Comparison of ENCODE assay signal across 7 mouse cellular contexts in genomic region chr5:129584583-129585541, GRCm38 (mm10). TPM values are rescaled to one million over a fixed set of nuclear protein-coding genes. Genes with fewer than 3 reads are reported as not detected.
DNase-seq lines count a peak whose midpoint lies in the region; ATAC-seq and TF ChIP-seq lines count a peak whose summit lies in the region.

No protein-coding gene starts in this region.

- no peak overlapping the region for H3K9ac ChIP-seq in CH12.LX (ENCODE audit: insufficient read depth, low read depth)
- H3K9ac ChIP-seq in midbrain, embryonic 11.5 days (ENCODE audit: low read length): peak overlapping the region; percentile 80

- H3K27me3 ChIP-seq in CH12.LX (replicated peaks): peaks cover 69% of the 10 kb centered on the region
- no peaks in the 10 kb centered on the region for H3K27me3 ChIP-seq in cerebellum, adult 2 months (ENCODE audit: control insufficient read depth, insufficient read depth, low read length)
- H3K27me3 ChIP-seq in midbrain, embryonic 11.5 days (ENCODE audit: control insufficient read depth, insufficient read depth, low read length): peaks cover 18% of the 10 kb centered on the region; the same call in 1 of the 2 replicates

- no peak for TF ChIP-seq POLR2A in CH12.LX (IDR thresholded peaks at IDR 0.05; ENCODE audit: low read depth, low read length)
- no peak for TF ChIP-seq POLR2A in cerebellum, adult 2 months (IDR thresholded peaks at IDR 0.05; ENCODE audit: borderline replicate concordance, insufficient read depth, low read length)

- TF ChIP-seq RAD21 in CH12.LX (IDR thresholded peaks at IDR 0.05; ENCODE audit: low read depth, low read length): no peak

- DNase-seq in B cell, adult 2 months: peak; percentile 46 to 52
- no peak for DNase-seq in CH12.LX (ENCODE audit: extremely low read depth)
- DNase-seq in cerebellum, adult 2 months: peak; percentile 71 to 78
- DNase-seq in heart, adult 9 months (ENCODE audit: low spot score in 2 of 2): peak; percentile 23 to 27
- DNase-seq in kidney, postnatal 10 days: peak; percentile 69
- DNase-seq in midbrain, embryonic 11.5 days (ENCODE audit: low spot score, missing footprints): peak; percentile 97
- peak; percentile 24 to 77 for DNase-seq in spleen, postnatal 4 days (ENCODE audit: low spot score in 2 of 2)

- H3K9me3 ChIP-seq in CH12.LX (replicated peaks; ENCODE audit: low read length): peaks cover 26% of the 10 kb centered on the region
- no peaks in the 10 kb centered on the region for H3K9me3 ChIP-seq in midbrain, embryonic 11.5 days (ENCODE audit: control insufficient read depth, low read length)

- in situ Hi-C loops in CH12.LX (cut with MboI; ENCODE audit: low pct_ligation_motif_present, low pct_unique_long_range_greater_than_20kb, low sequenced_read_pairs): loop anchor here (5.0 to 10.0 kb wide), 2 partner anchors 198 to 520 kb away; no protein-coding TSS in a partner anchor

- no peak for TF ChIP-seq EP300 in CH12.LX (IDR thresholded peaks at IDR 0.05; ENCODE audit: low read length)

- WGBS in cerebellum, adult 2 months: under 1% methylated on average over 76 of the region's 76 CpGs
- WGBS in midbrain, embryonic 11.5 days: under 1% methylated on average over 63 of the region's 76 CpGs

- H3K4me2 ChIP-seq in CH12.LX (ENCODE audit: insufficient read depth, low read depth, poor library complexity, severe bottlenecking): peak overlapping the region; percentile 76
- peak overlapping the region; percentile 99 for H3K4me2 ChIP-seq in midbrain, embryonic 11.5 days

- no peaks in the 10 kb centered on the region for H3K36me3 ChIP-seq in CH12.LX (replicated peaks in 1 of 2; ENCODE audit: control insufficient read depth in 1 of 2, insufficient read depth in 1 of 2, low read length in 1 of 2)
- H3K36me3 ChIP-seq in midbrain, embryonic 11.5 days (ENCODE audit: control insufficient read depth, insufficient read depth, low read length): no peaks in the 10 kb centered on the region

- H3K79me2 ChIP-seq in CH12.LX (replicated peaks; ENCODE audit: control insufficient read depth, extremely low read depth, insufficient read depth, poor library complexity, severe bottlenecking): no peaks in the 10 kb centered on the region

- no peaks in the 10 kb centered on the region for H3K4me1 ChIP-seq in CH12.LX (ENCODE audit: control insufficient read depth in 1 of 2, insufficient read depth in 2 of 2)
- peaks cover 14% of the 10 kb centered on the region; the same call in 1 of the 2 replicates for H3K4me1 ChIP-seq in cerebellum, adult 2 months (ENCODE audit: control insufficient read depth, insufficient read depth, low read length)
- H3K4me1 ChIP-seq in midbrain, embryonic 11.5 days (ENCODE audit: control insufficient read depth, insufficient read depth, low read length): peaks cover 19% of the 10 kb centered on the region

- ATAC-seq in midbrain, embryonic 11.5 days (ENCODE audit: low FRiP score): peak; percentile 28

- H3K4me3 ChIP-seq in CH12.LX (replicated peaks in 1 of 3; ENCODE audit: low read depth in 2 of 3, low read length in 2 of 3, poor library complexity in 1 of 3): peak overlapping the region in 1 of 3 experiments; percentile 51
- H3K4me3 ChIP-seq in cerebellum, adult 2 months (replicated peaks; ENCODE audit: insufficient read depth, low read depth, low read length): peak overlapping the region; percentile 91
- peak overlapping the region; percentile 72 for H3K4me3 ChIP-seq in midbrain, embryonic 11.5 days (ENCODE audit: low read depth, low read length)

- H3K27ac ChIP-seq in CH12.LX (ENCODE audit: insufficient read depth, low read depth): no peak overlapping the region
- H3K27ac ChIP-seq in cerebellum, adult 2 months (ENCODE audit: insufficient read depth, low read length): peak overlapping the region; percentile 78
- no peak overlapping the region for H3K27ac ChIP-seq in midbrain, embryonic 11.5 days (ENCODE audit: low read depth, low read length)

- TF ChIP-seq CTCF in CH12.LX (conservative IDR thresholded peaks at IDR 0.05 in 1 of 2, IDR thresholded peaks at IDR 0.05 in 1 of 2; ENCODE audit: low read depth in 2 of 2, low read length in 2 of 2): peak in 1 of 2 experiments; percentile 15; a peak in 1 of 4 replicates
- 0 out of 2 replicates have a peak, but pooled peaks have one; percentile 4 for TF ChIP-seq CTCF in cerebellum, adult 2 months (IDR thresholded peaks at IDR 0.05; ENCODE audit: borderline replicate concordance, insufficient read depth, low read depth, low read length)

- dilution Hi-C loops in CH12.LX (cut with MboI; ENCODE audit: extremely low pct_ligation_motif_present, extremely low pct_unique_long_range_greater_than_20kb, low sequenced_read_pairs): no loop called here

TF ChIP-seq in CH12.LX, 34 proteins besides CTCF, POLR2A, EP300 and RAD21:
- no peak for TF ChIP-seq TCF12 (IDR thresholded peaks at IDR 0.05; ENCODE audit: low read depth, low read length)
TF ChIP-seq in CH12.LX: peak in this region for 0.

RNA-seq across cellular contexts. Expression of gene Mmp17, which starts 0.9 kb away (rescaled TPM):
- total RNA-seq in CH12.LX (2012; rRNA removed): 0.34 and 0.51 TPM in 2 replicates
- total RNA-seq in CH12.LX (2014; rRNA removed): not detected in 2 replicates
- not detected in 2 replicates for polyA plus RNA-seq in CH12.LX (2012; ENCODE audit: insufficient read length, low read depth)
- 22.8 and 25.2 TPM in 2 replicates for polyA plus RNA-seq in cerebellum, adult 2 months (2012; rRNA removed)
- 3.6 and 4.6 TPM in 2 replicates for polyA plus RNA-seq in midbrain, embryonic 11.5 days (2014; fragmentation: Nextera tagmentation; extraction: Ambion mirVana)
